Mouse (Mus musculus) CH12.LX (cell line): Measurements from ENCODE around the gene Tmem223. TPM values are rescaled to one million over a fixed set of nuclear protein-coding genes. Genes with fewer than 3 reads are reported as not detected.

Experiments used
- DNase-seq: peaks from one replicate; pipeline ENCODE4 v3.0.0-alpha.2; 2013; ENCODE audit errors: extremely low read depth
- H3K27ac ChIP-seq: 2 replicates; pipeline ENCODE4 v1.5.1; 2012; ENCODE audit warnings: low read depth, mild to moderate bottlenecking, control low read depth, moderate library complexity; ENCODE audit not compliant: insufficient read depth
- H3K27me3 ChIP-seq: replicated peaks from 2 replicates; pipeline ENCODE3; 2012; ENCODE audit warnings: inconsistent platforms
- H3K36me3 ChIP-seq, 2 experiments: replicated peaks in 1 of 2; 2 replicates each; pipeline versions ENCODE3 to v1.6.1; 2012; ENCODE audit warnings: inconsistent platforms in 1 of 2, low read length in 1 of 2, mild to moderate bottlenecking in 1 of 2, mixed read lengths in 1 of 2, moderate library complexity in 1 of 2; ENCODE audit not compliant: control insufficient read depth in 1 of 2, insufficient read depth in 1 of 2
- H3K4me1 ChIP-seq, 2 experiments: 2 replicates each; pipeline ENCODE4 v1.6.1; 2012; ENCODE audit warnings: inconsistent platforms in 1 of 2, moderate library complexity in 1 of 2; ENCODE audit not compliant: insufficient read depth in 2 of 2, control insufficient read depth in 1 of 2
- H3K4me2 ChIP-seq: 2 replicates; pipeline ENCODE4 v1.6.1; 2012; ENCODE audit warnings: low read depth, mild to moderate bottlenecking, control low read depth; ENCODE audit not compliant: poor library complexity, insufficient read depth, severe bottlenecking
- H3K4me3 ChIP-seq, 3 experiments: fragments of 150-350 bp in 1 of 3; sonication (generic) in 1 of 3; replicated peaks in 1 of 3; 2 replicates each; pipeline versions ENCODE3 to v1.5.1; 2011 to 2012; ENCODE audit warnings: low read depth in 2 of 3, low read length in 2 of 3, mild to moderate bottlenecking in 2 of 3, moderate library complexity in 2 of 3, control low read depth in 1 of 3, improper control_type of control experiment in 1 of 3, inconsistent platforms in 1 of 3, mixed read lengths in 1 of 3; ENCODE audit not compliant: poor library complexity in 1 of 3
- H3K79me2 ChIP-seq: replicated peaks from 2 replicates; pipeline ENCODE4 v1.6.1; 2012; ENCODE audit warnings: mild to moderate bottlenecking, moderate library complexity; ENCODE audit not compliant: control insufficient read depth, poor library complexity, insufficient read depth, severe bottlenecking; ENCODE audit errors: extremely low read depth
- H3K9ac ChIP-seq: 2 replicates; pipeline ENCODE4 v1.6.1; 2012; ENCODE audit warnings: low read depth, mild to moderate bottlenecking, control low read depth, moderate library complexity; ENCODE audit not compliant: insufficient read depth
- H3K9me3 ChIP-seq: replicated peaks from 2 replicates; pipeline ENCODE3; 2012; ENCODE audit warnings: low read length, inconsistent platforms, mixed read lengths
- BHLHE40 ChIP-seq: IDR thresholded peaks from 2 replicates; pipeline ENCODE4 v1.6.1; 2011; ENCODE audit warnings: mild to moderate bottlenecking, low read depth, low read length, improper control_type of control experiment
- CHD1 ChIP-seq: IDR thresholded peaks from 2 replicates; pipeline ENCODE4 v1.6.1; 2012; ENCODE audit warnings: low read depth, low read length, improper control_type of control experiment, inconsistent platforms
- CHD2 ChIP-seq: IDR thresholded peaks from 2 replicates; pipeline ENCODE4 v1.6.1; 2011; ENCODE audit warnings: low read length, improper control_type of control experiment
- CTCF ChIP-seq, 2 experiments: IDR thresholded peaks in 1 of 2; conservative IDR thresholded peaks in 1 of 2; 2 replicates each; pipeline ENCODE4 v1.5.1; 2011 to 2012; ENCODE audit warnings: low read depth in 2 of 2, low read length in 2 of 2, improper control_type of control experiment in 1 of 2, inconsistent platforms in 1 of 2, mild to moderate bottlenecking in 1 of 2, moderate library complexity in 1 of 2
- ELF1 ChIP-seq: IDR thresholded peaks from 2 replicates; pipeline ENCODE4 v1.6.1; 2014; ENCODE audit warnings: low read depth, mild to moderate bottlenecking, inconsistent platforms, low read length, improper control_type of control experiment
- EP300 ChIP-seq: IDR thresholded peaks from 2 replicates; pipeline ENCODE4 v1.6.1; 2011; ENCODE audit warnings: low read length, improper control_type of control experiment
- GABPA ChIP-seq: IDR thresholded peaks from 2 replicates; pipeline ENCODE4 v1.6.1; 2012; ENCODE audit warnings: low read depth, low read length, improper control_type of control experiment, inconsistent platforms; ENCODE audit not compliant: insufficient replicate concordance
- JUN ChIP-seq: IDR thresholded peaks from 2 replicates; pipeline ENCODE4 v1.6.1; 2011; ENCODE audit warnings: low read depth, mild to moderate bottlenecking, low read length, improper control_type of control experiment, moderate library complexity; ENCODE audit not compliant: insufficient read depth
- KAT2A ChIP-seq: IDR thresholded peaks from 2 replicates; pipeline ENCODE4 v1.6.1; 2012; ENCODE audit warnings: low read length, improper control_type of control experiment, inconsistent platforms; ENCODE audit not compliant: insufficient replicate concordance
- MAFK ChIP-seq: IDR thresholded peaks from 2 replicates; pipeline ENCODE4 v1.6.1; 2011; ENCODE audit warnings: low read length, improper control_type of control experiment; ENCODE audit not compliant: insufficient replicate concordance
- MAZ ChIP-seq: IDR thresholded peaks from 2 replicates; pipeline ENCODE4 v1.6.1; 2012; ENCODE audit warnings: low read depth, mild to moderate bottlenecking, inconsistent platforms, low read length, improper control_type of control experiment, moderate library complexity
- MXI1 ChIP-seq: IDR thresholded peaks from 2 replicates; pipeline ENCODE4 v1.6.1; 2011; ENCODE audit warnings: mild to moderate bottlenecking, low read depth, low read length, improper control_type of control experiment
- PAX5 ChIP-seq: IDR thresholded peaks from 2 replicates; pipeline ENCODE4 v1.6.1; 2012; ENCODE audit warnings: low read length, inconsistent platforms, mixed read lengths
- POLR2AphosphoS2 ChIP-seq: IDR thresholded peaks from 2 replicates; pipeline ENCODE4 v1.6.1; 2011; ENCODE audit warnings: low read depth, low read length, improper control_type of control experiment
- RAD21 ChIP-seq: IDR thresholded peaks from 2 replicates; pipeline ENCODE4 v1.6.1; 2011; ENCODE audit warnings: low read depth, mild to moderate bottlenecking, low read length, improper control_type of control experiment, moderate library complexity
- RCOR1 ChIP-seq: conservative IDR thresholded peaks from 2 replicates; pipeline ENCODE4 v1.6.1; 2012; ENCODE audit warnings: low read depth, mild to moderate bottlenecking, inconsistent platforms, low read length, improper control_type of control experiment
- SIN3A ChIP-seq: IDR thresholded peaks from 2 replicates; pipeline ENCODE4 v1.6.1; 2012; ENCODE audit warnings: low read length, improper control_type of control experiment, inconsistent platforms
- TBP ChIP-seq: conservative IDR thresholded peaks from 2 replicates; pipeline ENCODE4 v1.6.1; 2011; ENCODE audit warnings: low read depth, low read length, improper control_type of control experiment
- TCF12 ChIP-seq: IDR thresholded peaks from 2 replicates; pipeline ENCODE4 v1.6.1; 2014; ENCODE audit warnings: low read depth, mild to moderate bottlenecking, inconsistent platforms, low read length, improper control_type of control experiment
- UBTF ChIP-seq: IDR thresholded peaks from 2 replicates; pipeline ENCODE4 v1.6.1; 2012; ENCODE audit warnings: low read depth, mild to moderate bottlenecking, inconsistent platforms, low read length, improper control_type of control experiment, moderate library complexity
- USF1 ChIP-seq: IDR thresholded peaks from 2 replicates; pipeline ENCODE4 v1.6.1; 2014; ENCODE audit warnings: low read depth, mild to moderate bottlenecking, inconsistent platforms, low read length, improper control_type of control experiment
- ZMIZ1 ChIP-seq: IDR thresholded peaks from 2 replicates; pipeline ENCODE4 v1.6.1; 2012; ENCODE audit warnings: low read depth, mild to moderate bottlenecking, inconsistent platforms, low read length, improper control_type of control experiment
- ZNF384 ChIP-seq: IDR thresholded peaks from 2 replicates; pipeline ENCODE4 v1.6.1; 2012; ENCODE audit warnings: low read depth, low read length, improper control_type of control experiment, inconsistent platforms
- dilution Hi-C: fragments of 300-500 bp; cut with MboI; formaldehyde crosslinking; loops from 2 replicates; pipeline ENCODE4 v1.14.3; 2020; ENCODE audit warnings: low sequenced_read_pairs; ENCODE audit not compliant: extremely low pct_unique_long_range_greater_than_20kb, extremely low pct_ligation_motif_present
- in situ Hi-C: fragments of 300-500 bp; cut with MboI; formaldehyde crosslinking; loops from 3 replicates; pipeline ENCODE4 v1.14.3; 2019; ENCODE audit warnings: low sequenced_read_pairs, low pct_ligation_motif_present, low pct_unique_long_range_greater_than_20kb, mixed read lengths
- polyA plus RNA-seq: library from polyadenylated mRNA; unstranded; fragments of >175 nt; gene quantifications from 2 replicates; pipeline ENCODE4 v1.2.1, GENCODE M21; 2012; ENCODE audit warnings: low read depth; ENCODE audit not compliant: insufficient read length
- total RNA-seq, 2 experiments: library from RNA; depleted of rRNA; stranded (reverse); fragments of 300-350 nt in 1 of 2; fragments of >200 nt in 1 of 2; gene quantifications; 2 replicates each; pipeline ENCODE4 v1.2.3; 2012 to 2014

The Tmem223 gene
- total and polyA plus RNA-seq, 3 experiments: 45.7 to 106 (median 56.5) TPM

- H3K4me3 ChIP-seq: peak overlapping the region in 2 of 3 experiments; percentile 88 to 93
- in situ Hi-C loops (no loop called here), dilution Hi-C loops (no loop called here)
- DNase-seq: no peak
- peak overlapping the region; percentile 95; the same call in 1 of the 2 replicates for H3K4me2 ChIP-seq
- H3K4me1 ChIP-seq: peaks cover 11 to 44% of the 10 kb centered on the region in 2 experiments
- peaks cover 35% of the 10 kb centered on the region for H3K79me2 ChIP-seq
- H3K9me3 ChIP-seq: no peaks in the 10 kb centered on the region
- H3K27ac ChIP-seq: no peak overlapping the region
- peak; percentile 35; the same call in 1 of the 2 replicates for TF ChIP-seq ZMIZ1
- TF ChIP-seq MAZ: no peak
- no peak for TF ChIP-seq CHD1
- TF ChIP-seq RCOR1: no peak
- TF ChIP-seq JUN: no peak
- TF ChIP-seq ZNF384: no peak
- no peak for TF ChIP-seq TCF12
- no peak for TF ChIP-seq BHLHE40
- H3K27me3 ChIP-seq: no peaks in the 10 kb centered on the region
- H3K9ac ChIP-seq: peak overlapping the region; percentile 95; the same call in 1 of the 2 replicates
- peaks cover 24 to 54% of the 10 kb centered on the region in 2 experiments for H3K36me3 ChIP-seq
Measured at GRCm38 (mm10) chr19:8772996-8773395, 2.2 kb downstream of the Tmem223 start.

GRCm38 (mm10) chr19:8773409-8773808 lies 2.6 kb downstream of the Tmem223 start:
- peak overlapping the region; percentile 55 to 93 (median 88) for H3K4me3 ChIP-seq
- peaks cover 11 to 44% of the 10 kb centered on the region in 2 experiments for H3K4me1 ChIP-seq
- H3K79me2 ChIP-seq: peaks cover 35% of the 10 kb centered on the region
- H3K9ac ChIP-seq: peak overlapping the region; percentile 95
- H3K27me3 ChIP-seq: no peaks in the 10 kb centered on the region
- H3K36me3 ChIP-seq: peaks cover 21 to 54% of the 10 kb centered on the region in 2 experiments
- peak overlapping the region; percentile 95 for H3K4me2 ChIP-seq
- peak overlapping the region; percentile 35 for H3K27ac ChIP-seq
- dilution Hi-C loops: no loop called here
- no peaks in the 10 kb centered on the region for H3K9me3 ChIP-seq
- TF ChIP-seq SIN3A (no peak), TCF12 (no peak), MXI1 (no peak), BHLHE40 (no peak), RCOR1 (no peak), CHD1 (no peak), PAX5 (no peak), MAFK (no peak), CTCF (conservative IDR thresholded peaks at IDR 0.05 in 1 of 2, IDR thresholded peaks at IDR 0.05 in 1 of 2; ENCODE audit: low read depth in 2 of 2, low read length in 2 of 2) (no peak), EP300 (no peak), GABPA (no peak), ELF1 (no peak), POLR2AphosphoS2 (no peak), UBTF (no peak), CHD2 (no peak), MAZ (no peak), KAT2A (no peak), TBP (no peak), RAD21 (no peak), USF1 (no peak)
- in situ Hi-C loops: no loop called here
- DNase-seq: no peak
